Mouse (Mus musculus) testis, adult 2 months (tissue): Measurements from ENCODE around the gene Rbl2.

Experiments
- CTCF ChIP-seq: fragments of 200-500 bp; IDR thresholded peaks from 2 replicates; pipeline ENCODE4 v1.5.1; 2012; ENCODE audit warnings: low read depth, mild to moderate bottlenecking, inconsistent platforms, low read length, moderate library complexity; ENCODE audit not compliant: control insufficient read depth, insufficient read depth, insufficient replicate concordance
- POLR2A ChIP-seq: fragments of 200-500 bp; IDR thresholded peaks from 2 replicates; pipeline ENCODE4 v1.6.1; 2012; ENCODE audit warnings: low read depth, mild to moderate bottlenecking, inconsistent platforms, low read length, moderate library complexity; ENCODE audit not compliant: control insufficient read depth

GRCm38 (mm10) chr8:91082428-91082827, 12.6 kb downstream of the Rbl2 start:
- no peak for TF ChIP-seq POLR2A
- TF ChIP-seq CTCF: no peak
